Mouse (Mus musculus) spleen, embryonic (tissue): Measurements from ENCODE around the gene Tcl1b5.

ENCODE experiments used
- CTCF ChIA-PET: fragments of 350-600 bp; sonication (Branson Sonifier 250); formaldehyde crosslinking; loops from one replicate; lab custom pipeline; 2022; lab: Charles Lee

Tcl1b5 gene

DNA sequence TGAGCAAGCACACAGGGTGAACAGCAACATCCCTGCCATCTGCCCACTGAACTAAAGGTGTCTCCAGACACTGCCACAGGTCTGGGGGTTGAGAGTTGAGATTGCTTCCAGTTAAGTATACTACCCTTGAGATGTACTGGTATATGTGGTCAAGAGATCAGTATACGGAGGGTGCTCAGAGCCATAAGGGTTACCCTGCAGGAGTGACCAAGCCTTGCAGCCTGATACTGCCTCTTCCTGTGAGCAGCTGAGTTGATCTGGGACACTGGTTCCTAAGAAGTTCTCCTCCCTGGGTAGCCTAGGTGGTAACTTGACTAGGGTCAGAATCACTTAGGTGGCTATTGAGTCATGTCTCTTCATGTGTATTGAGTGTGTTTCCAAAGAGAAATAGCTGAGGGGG is 32.3 kb downstream of the Tcl1b5 start:
- CTCF ChIA-PET: no interaction called here

DNA sequence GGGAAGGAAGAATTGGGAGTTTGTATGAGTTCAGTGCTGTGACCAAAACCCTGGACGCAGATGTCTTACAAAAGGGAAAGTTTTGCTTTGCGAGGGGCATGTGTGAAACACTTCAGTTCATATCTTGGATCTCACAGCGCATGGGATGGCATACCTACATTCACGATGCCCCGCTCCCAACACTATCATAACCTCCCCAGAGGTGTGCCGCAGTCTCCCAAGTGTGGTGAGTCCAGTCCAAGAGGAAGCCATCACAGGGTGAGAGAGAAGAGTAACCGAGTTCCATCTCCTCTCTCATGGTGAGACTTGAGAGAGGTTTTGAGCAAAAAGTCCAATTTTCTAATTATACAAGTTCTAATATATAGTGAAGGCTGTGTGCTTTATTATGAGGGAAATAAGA is 33.1 kb downstream of the Tcl1b5 start:
- CTCF ChIA-PET: no interaction called here

DNA sequence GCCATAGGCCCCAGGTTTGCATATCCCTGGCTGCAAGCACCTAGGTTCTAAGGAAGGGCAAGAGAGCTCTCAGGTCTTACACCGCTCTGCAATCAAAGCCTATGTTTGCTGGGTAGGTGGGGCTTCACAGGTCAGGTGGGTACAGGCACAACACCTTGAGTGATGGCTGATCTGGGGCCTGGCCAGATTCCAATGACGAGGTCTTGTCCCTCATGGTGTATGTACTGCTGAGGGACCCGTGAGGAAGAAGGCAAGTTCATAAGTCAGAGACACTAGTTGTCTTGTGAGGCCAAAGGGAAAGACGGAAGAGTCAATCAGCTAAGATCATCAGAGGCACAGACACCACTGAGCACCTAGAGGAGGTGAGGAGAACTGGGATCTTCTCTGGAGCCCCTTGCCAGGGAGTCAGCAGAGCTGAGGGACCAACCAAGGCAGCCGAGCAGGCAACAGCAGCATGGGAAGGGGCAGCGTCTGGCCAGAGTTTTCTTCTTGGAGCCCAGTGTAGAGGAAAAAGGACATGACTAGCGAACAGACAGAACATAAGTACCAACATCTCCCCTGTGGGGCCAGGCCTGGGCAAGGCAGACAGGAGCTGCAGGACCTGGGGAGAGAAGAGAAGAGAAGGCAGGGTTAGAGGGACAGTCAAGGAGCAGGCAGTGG is 41.1 kb downstream of the Tcl1b5 start:
- CTCF ChIA-PET: no interaction called here

DNA sequence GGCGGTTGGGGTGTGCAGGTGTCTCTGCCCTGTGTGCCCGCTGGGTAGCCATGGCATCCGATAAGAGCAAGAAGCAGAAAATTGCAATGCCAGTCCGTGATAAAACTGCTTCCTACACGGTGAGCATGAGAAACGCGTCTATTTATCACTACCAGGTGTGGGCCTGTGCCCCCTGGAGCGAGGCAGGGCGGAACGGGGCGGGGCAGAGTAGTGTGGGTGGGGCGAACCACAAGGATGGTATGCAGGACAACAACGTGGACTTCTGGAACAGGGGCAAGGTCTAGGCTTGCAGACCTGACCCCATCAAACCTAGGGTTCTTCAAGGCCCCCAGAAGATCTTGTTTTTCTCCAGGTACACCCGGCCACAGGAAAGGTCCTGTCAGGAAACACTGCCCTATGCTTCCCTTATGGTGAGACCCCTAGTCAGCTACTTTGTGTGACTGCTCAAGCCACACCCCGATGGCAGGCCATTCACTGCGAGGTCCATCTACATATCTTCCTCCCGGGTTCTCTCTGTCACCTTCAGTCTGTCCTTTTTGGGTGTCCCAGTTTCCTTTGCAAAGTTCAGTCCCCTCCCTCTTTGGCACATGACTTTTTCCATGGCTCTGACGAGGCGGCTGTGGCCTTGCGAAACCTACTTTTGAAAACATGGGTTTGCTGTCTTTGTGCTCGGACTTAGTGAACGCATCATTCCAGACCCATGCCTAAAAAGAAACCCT is 46.6 kb downstream of the Tcl1b5 start, which contains the start of gene Tcl1:
TSS of gene Tcl1 (minus strand) at position 193 of the 719 bp plus-strand sequence.
- CTCF ChIA-PET: no interaction called here

DNA sequence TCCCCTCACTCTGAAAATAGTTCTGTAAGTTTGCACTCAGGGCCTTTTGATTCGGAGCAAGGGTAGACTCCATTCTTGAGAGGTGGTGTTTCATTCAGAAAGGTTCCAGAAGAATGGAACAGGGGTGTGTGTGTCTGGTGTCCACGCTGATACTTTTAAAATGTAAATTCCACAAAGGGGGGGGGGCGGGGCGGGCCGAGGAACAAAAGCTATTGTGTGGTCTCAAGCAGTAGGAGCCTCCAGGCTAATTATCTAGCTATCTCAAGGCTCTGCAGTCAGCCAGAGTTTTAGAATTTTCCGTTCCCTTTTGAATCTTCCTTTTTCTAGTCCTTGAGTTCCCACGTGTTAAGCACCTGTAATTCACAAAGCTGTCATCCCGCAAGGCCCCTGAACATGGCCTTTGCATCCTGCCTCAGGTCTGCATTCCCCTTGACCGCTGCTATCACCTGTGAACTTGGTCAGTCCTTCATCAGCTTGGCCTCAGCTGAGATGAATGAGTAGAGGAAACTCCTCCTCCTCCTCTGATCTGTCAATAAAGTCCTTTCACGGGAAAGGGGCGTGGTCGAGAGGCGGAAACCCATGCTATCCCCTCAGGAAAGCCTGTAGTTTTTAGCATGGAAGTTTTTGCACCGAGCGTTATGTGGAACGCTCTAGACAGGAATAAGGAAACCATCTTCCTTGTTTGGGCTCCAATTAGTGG is 48.6 kb downstream of the Tcl1b5 start:
- CTCF ChIA-PET: no interaction called here
